Mouse (Mus musculus) CH12.LX (cell line): ENCODE results near the gene Cdh16. TPM values are rescaled to one million over a fixed set of nuclear protein-coding genes. Genes with fewer than 3 reads are reported as not detected.

Source experiments
- DNase-seq: peaks from one replicate; pipeline ENCODE4 v3.0.0-alpha.2; 2013; ENCODE audit errors: extremely low read depth
- H3K27ac ChIP-seq: 2 replicates; pipeline ENCODE4 v1.5.1; 2012; ENCODE audit warnings: low read depth, mild to moderate bottlenecking, control low read depth, moderate library complexity; ENCODE audit not compliant: insufficient read depth
- H3K27me3 ChIP-seq: replicated peaks from 2 replicates; pipeline ENCODE3; 2012; ENCODE audit warnings: inconsistent platforms
- H3K36me3 ChIP-seq, 2 experiments: replicated peaks in 1 of 2; 2 replicates each; pipeline versions ENCODE3 to v1.6.1; 2012; ENCODE audit warnings: inconsistent platforms in 1 of 2, low read length in 1 of 2, mild to moderate bottlenecking in 1 of 2, mixed read lengths in 1 of 2, moderate library complexity in 1 of 2; ENCODE audit not compliant: control insufficient read depth in 1 of 2, insufficient read depth in 1 of 2
- H3K4me1 ChIP-seq, 2 experiments: 2 replicates each; pipeline ENCODE4 v1.6.1; 2012; ENCODE audit warnings: inconsistent platforms in 1 of 2, moderate library complexity in 1 of 2; ENCODE audit not compliant: insufficient read depth in 2 of 2, control insufficient read depth in 1 of 2
- H3K4me2 ChIP-seq: 2 replicates; pipeline ENCODE4 v1.6.1; 2012; ENCODE audit warnings: low read depth, mild to moderate bottlenecking, control low read depth; ENCODE audit not compliant: poor library complexity, insufficient read depth, severe bottlenecking
- H3K4me3 ChIP-seq, 3 experiments: fragments of 150-350 bp in 1 of 3; sonication (generic) in 1 of 3; replicated peaks in 1 of 3; 2 replicates each; pipeline versions ENCODE3 to v1.5.1; 2011 to 2012; ENCODE audit warnings: low read depth in 2 of 3, low read length in 2 of 3, mild to moderate bottlenecking in 2 of 3, moderate library complexity in 2 of 3, control low read depth in 1 of 3, improper control_type of control experiment in 1 of 3, inconsistent platforms in 1 of 3, mixed read lengths in 1 of 3; ENCODE audit not compliant: poor library complexity in 1 of 3
- H3K79me2 ChIP-seq: replicated peaks from 2 replicates; pipeline ENCODE4 v1.6.1; 2012; ENCODE audit warnings: mild to moderate bottlenecking, moderate library complexity; ENCODE audit not compliant: control insufficient read depth, poor library complexity, insufficient read depth, severe bottlenecking; ENCODE audit errors: extremely low read depth
- H3K9ac ChIP-seq: 2 replicates; pipeline ENCODE4 v1.6.1; 2012; ENCODE audit warnings: low read depth, mild to moderate bottlenecking, control low read depth, moderate library complexity; ENCODE audit not compliant: insufficient read depth
- H3K9me3 ChIP-seq: replicated peaks from 2 replicates; pipeline ENCODE3; 2012; ENCODE audit warnings: low read length, inconsistent platforms, mixed read lengths
- CTCF ChIP-seq, 2 experiments: IDR thresholded peaks in 1 of 2; conservative IDR thresholded peaks in 1 of 2; 2 replicates each; pipeline ENCODE4 v1.5.1; 2011 to 2012; ENCODE audit warnings: low read depth in 2 of 2, low read length in 2 of 2, improper control_type of control experiment in 1 of 2, inconsistent platforms in 1 of 2, mild to moderate bottlenecking in 1 of 2, moderate library complexity in 1 of 2
- MEF2A ChIP-seq: IDR thresholded peaks from 2 replicates; pipeline ENCODE4 v1.6.1; 2014; ENCODE audit warnings: low read depth, mild to moderate bottlenecking, inconsistent platforms, low read length, improper control_type of control experiment, borderline replicate concordance
- MYC ChIP-seq: IDR thresholded peaks from 2 replicates; pipeline ENCODE4 v1.6.1; 2011; ENCODE audit warnings: low read depth, mild to moderate bottlenecking, improper control_type of control experiment, low read length
- POLR2AphosphoS2 ChIP-seq: IDR thresholded peaks from 2 replicates; pipeline ENCODE4 v1.6.1; 2011; ENCODE audit warnings: low read depth, low read length, improper control_type of control experiment
- RCOR1 ChIP-seq: conservative IDR thresholded peaks from 2 replicates; pipeline ENCODE4 v1.6.1; 2012; ENCODE audit warnings: low read depth, mild to moderate bottlenecking, inconsistent platforms, low read length, improper control_type of control experiment
- SIN3A ChIP-seq: IDR thresholded peaks from 2 replicates; pipeline ENCODE4 v1.6.1; 2012; ENCODE audit warnings: low read length, improper control_type of control experiment, inconsistent platforms
- SMC3 ChIP-seq: IDR thresholded peaks from 2 replicates; pipeline ENCODE4 v1.6.1; 2011; ENCODE audit warnings: low read depth, low read length, improper control_type of control experiment
- ZKSCAN1 ChIP-seq: IDR thresholded peaks from 2 replicates; pipeline ENCODE4 v1.6.1; 2012; ENCODE audit warnings: low read depth, inconsistent platforms, low read length, improper control_type of control experiment, borderline replicate concordance
- dilution Hi-C: fragments of 300-500 bp; cut with MboI; formaldehyde crosslinking; loops from 2 replicates; pipeline ENCODE4 v1.14.3; 2020; ENCODE audit warnings: low sequenced_read_pairs; ENCODE audit not compliant: extremely low pct_unique_long_range_greater_than_20kb, extremely low pct_ligation_motif_present
- in situ Hi-C: fragments of 300-500 bp; cut with MboI; formaldehyde crosslinking; loops from 3 replicates; pipeline ENCODE4 v1.14.3; 2019; ENCODE audit warnings: low sequenced_read_pairs, low pct_ligation_motif_present, low pct_unique_long_range_greater_than_20kb, mixed read lengths
- polyA plus RNA-seq: library from polyadenylated mRNA; unstranded; fragments of >175 nt; gene quantifications from 2 replicates; pipeline ENCODE4 v1.2.1, GENCODE M21; 2012; ENCODE audit warnings: low read depth; ENCODE audit not compliant: insufficient read length
- total RNA-seq, 2 experiments: library from RNA; depleted of rRNA; stranded (reverse); fragments of 300-350 nt in 1 of 2; fragments of >200 nt in 1 of 2; gene quantifications; 2 replicates each; pipeline ENCODE4 v1.2.3; 2012 to 2014

Gene Cdh16
- total and polyA plus RNA-seq, 3 experiments: not detected

DNA sequence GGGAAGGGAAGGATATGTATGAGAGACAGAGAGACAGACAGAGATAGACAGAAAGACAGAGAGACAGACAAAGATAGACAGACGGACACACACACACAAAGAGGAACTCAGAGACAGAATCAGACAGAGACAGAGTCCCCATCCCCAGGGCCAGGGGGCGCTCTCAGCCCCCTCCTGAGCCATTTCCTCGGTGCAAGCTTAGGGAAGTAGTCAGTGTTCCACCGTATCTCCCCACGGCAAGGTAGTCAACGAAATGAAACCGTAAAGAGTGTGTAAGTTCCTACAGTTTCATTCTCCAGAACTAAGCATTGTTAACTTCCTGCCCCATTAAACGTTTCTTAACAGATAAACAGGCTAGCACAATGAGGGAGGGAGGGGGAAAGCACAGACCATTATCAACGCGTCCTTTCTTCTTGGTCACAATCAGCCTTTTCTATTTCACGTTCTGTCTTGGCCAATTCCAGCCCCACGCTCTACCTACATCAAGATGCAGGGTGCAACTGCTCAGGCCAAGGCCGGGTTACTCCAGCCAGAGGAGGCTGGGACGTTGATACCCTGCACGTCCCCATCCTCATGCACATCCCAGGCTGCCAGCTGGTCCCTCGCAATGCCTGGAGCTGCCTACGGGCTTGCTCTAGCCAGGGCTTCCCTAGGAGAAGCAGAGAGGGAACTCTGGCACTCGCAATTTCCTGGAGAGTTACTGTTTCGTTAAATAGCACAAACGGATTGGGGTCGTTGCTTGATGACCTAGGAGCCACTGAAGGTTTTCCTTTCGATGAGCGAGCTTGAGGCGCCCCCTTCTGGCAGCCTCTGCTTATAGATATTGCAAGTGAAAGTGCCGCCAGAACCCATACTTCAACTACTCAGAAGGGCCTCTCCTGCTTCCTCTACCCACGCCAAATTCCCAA, 53.5 kb downstream of the Cdh16 start (continued):
- 0 out of 2 replicates have a peak, but pooled peaks have one; percentile 54 for TF ChIP-seq SIN3A
- TF ChIP-seq, all 38 proteins: peak for 12

DNA sequence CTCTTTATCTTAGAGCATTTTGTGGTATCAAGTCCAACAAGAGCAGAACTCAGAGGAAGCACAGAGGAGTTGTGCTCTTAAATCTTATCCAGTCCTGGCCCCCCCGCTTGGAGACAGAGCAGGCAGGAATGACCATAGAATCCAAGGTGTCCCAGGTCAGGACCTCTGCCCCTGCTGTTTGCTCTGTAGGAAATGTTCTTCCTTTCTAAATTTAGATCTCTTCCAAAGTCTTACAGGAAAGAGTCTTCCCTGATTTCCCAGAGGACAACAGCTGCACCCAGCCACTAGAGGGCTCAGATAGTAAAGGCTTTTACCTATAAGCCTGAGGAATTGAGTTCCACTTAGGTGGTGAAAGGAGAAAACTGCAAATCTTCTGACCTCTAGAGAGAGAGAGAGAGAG, 54.6 kb downstream of the Cdh16 start:
- Histone ChIP-seq H3K27me3 (peaks cover 16% of the 10 kb centered on the region), H3K27ac (no peak overlapping the region), H3K4me2 (no peak overlapping the region), H3K4me1 (peaks cover 0 to 3% of the 10 kb centered on the region in 2 experiments; a peak in 2 of 4 replicates), H3K79me2 (no peaks in the 10 kb centered on the region), H3K9me3 (no peaks in the 10 kb centered on the region), H3K4me3 (no peak overlapping the region), H3K36me3 (no peaks in the 10 kb centered on the region), H3K9ac (no peak overlapping the region)
- in situ Hi-C loops: no loop called here
- dilution Hi-C loops: no loop called here
- TF ChIP-seq MYC (no peak), SMC3 (peak; percentile 20), CTCF (conservative IDR thresholded peaks at IDR 0.05 in 1 of 2, IDR thresholded peaks at IDR 0.05 in 1 of 2; ENCODE audit: low read depth in 2 of 2, low read length in 2 of 2) (peak; percentile 39 to 65), RCOR1 (no peak), MEF2A (0 out of 2 replicates have a peak, but pooled peaks have one; percentile 32)
- DNase-seq: no peak

DNA sequence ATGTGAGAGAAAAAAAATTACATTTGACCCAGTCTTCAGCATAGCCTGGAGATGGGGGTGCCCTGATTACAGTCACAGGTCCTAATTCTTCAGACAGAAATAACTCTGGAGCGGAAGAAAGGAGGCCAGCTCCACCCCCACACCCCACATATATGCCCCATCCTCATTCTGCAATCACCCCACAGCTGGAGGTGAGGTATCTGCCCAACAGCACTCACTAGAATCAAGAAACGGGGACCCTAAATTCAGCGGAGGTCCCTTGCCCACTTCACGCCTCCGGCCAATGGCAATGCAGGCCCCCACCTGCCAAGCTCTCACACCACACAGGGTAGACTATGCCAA, 58.8 kb downstream of the Cdh16 start:
- H3K4me2 ChIP-seq: no peak overlapping the region
- no peak overlapping the region for H3K27ac ChIP-seq
- no peaks in the 10 kb centered on the region for H3K79me2 ChIP-seq
- no peak for TF ChIP-seq POLR2AphosphoS2
- no peak for TF ChIP-seq ZKSCAN1
- TF ChIP-seq, all 38 proteins: peak for 0
- dilution Hi-C loops (no loop called here), in situ Hi-C loops (no loop called here)
- Histone ChIP-seq H3K36me3 (no peaks in the 10 kb centered on the region), H3K27me3 (peaks cover 12% of the 10 kb centered on the region), H3K9ac (no peak overlapping the region), H3K4me3 (no peak overlapping the region), H3K4me1 (peaks cover 0 to 11% of the 10 kb centered on the region in 2 experiments; a peak in 2 of 4 replicates), H3K9me3 (no peaks in the 10 kb centered on the region)
- DNase-seq: no peak
